Mouse (Mus musculus): ENCODE results near the gene Ccdc180. TPM values are rescaled to one million over a fixed set of nuclear protein-coding genes. Genes with fewer than 3 reads are reported as not detected.

Gene Ccdc180
- total RNA-seq, 2 experiments from 2014 or later, result 0.09 TPM; not detected in 1

DNA sequence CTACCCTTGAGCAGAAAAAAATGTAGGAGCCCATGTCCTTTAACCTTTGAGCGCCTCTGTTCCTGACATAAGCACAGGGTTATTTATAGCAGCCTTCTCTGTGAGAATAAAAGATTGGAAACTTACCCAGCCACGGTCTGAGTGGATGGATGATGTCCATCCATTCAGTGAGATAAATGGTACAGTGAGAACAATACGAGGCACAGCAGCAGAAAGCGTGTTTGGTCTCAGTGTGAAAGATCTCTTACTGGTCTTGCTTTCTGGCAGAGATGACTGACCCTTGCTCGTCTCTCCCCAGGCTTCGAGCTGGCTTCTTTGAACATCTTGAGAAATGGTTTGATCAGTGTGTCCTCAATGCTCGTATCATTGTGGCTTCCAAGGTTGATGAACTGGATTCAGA, 27.0 kb downstream of the Ccdc180 start:
- intact Hi-C loops (cut with DNase I), result no loop called here
- DNase-seq (ENCODE audit: extremely low spot score in 1 of 2, low spot score in 2 of 2), result no peak
- Histone ChIP-seq H3K4me3 (no peak overlapping the region), H3K27ac (no peak overlapping the region)
- no peak for TF ChIP-seq CTCF (IDR thresholded peaks at IDR 0.05)

GRCm38 (mm10) chr4:45921663-45922435, 31.7 kb downstream of the Ccdc180 start:
- TF ChIP-seq CTCF (IDR thresholded peaks at IDR 0.05), result no peak
- Histone ChIP-seq H3K4me3 (no peak overlapping the region), H3K27ac (no peak overlapping the region)
- intact Hi-C loops (cut with DNase I), result no loop called here
- DNase-seq (ENCODE audit: extremely low spot score in 1 of 2, low spot score in 2 of 2), result no peak

DNA sequence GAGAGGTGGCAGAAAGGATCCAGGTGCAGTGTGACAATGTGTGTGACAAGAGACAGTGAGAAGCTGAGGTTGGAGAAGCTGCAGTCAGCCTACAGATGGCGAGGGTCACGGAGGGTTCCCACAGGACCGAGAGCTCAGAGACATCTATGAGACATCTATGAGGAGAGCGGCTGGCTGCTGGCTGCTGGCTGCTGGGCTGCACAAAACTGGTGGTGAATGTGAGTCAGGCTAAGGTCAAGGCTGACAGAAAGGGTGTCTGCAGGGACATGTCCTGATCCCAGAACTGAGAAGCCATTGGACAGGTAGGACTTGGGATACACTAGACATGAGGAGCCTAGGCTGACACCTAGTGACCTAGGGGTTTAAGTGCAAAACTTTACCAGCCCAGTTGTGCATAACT, 33.9 kb downstream of the Ccdc180 start:
- no peak for TF ChIP-seq CTCF (IDR thresholded peaks at IDR 0.05)
- H3K4me3 ChIP-seq, result no peak overlapping the region
- intact Hi-C loops (cut with DNase I), result no loop called here
- no peak for DNase-seq (ENCODE audit: extremely low spot score in 1 of 2, low spot score in 2 of 2)
- no peak overlapping the region for H3K27ac ChIP-seq

DNA sequence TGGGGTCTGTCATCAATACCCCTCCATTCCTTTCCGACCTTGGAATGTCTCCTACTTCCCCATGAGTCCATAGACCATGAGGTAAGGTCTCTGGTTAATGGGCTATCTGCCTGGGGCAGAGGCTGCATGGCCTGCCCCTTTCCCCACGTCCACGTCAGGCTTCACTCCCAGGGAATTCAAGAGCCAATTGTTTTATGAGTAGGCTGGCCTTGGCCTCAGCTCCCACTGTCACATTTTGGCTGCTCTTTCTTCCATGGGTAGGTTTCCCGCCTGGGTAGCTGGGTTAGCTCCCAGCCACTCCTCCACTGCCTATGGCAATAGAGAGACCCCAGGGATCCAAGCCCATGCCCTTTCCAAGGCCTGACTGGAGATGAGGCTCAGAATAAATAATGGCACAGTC, 38.5 kb downstream of the Ccdc180 start:
- Histone ChIP-seq H3K4me3 (no peak overlapping the region), H3K27ac (no peak overlapping the region)
- intact Hi-C loops (cut with DNase I), result no loop called here
- TF ChIP-seq CTCF (IDR thresholded peaks at IDR 0.05), result no peak
- DNase-seq (ENCODE audit: extremely low spot score in 1 of 2, low spot score in 2 of 2), result no peak

- TF ChIP-seq CTCF (IDR thresholded peaks at IDR 0.05), result peak; percentile 83
- Histone ChIP-seq H3K27ac (no peak overlapping the region), H3K4me3 (no peak overlapping the region)
- peak; percentile 27 to 36 for DNase-seq (ENCODE audit: extremely low spot score in 1 of 2, low spot score in 2 of 2)
- intact Hi-C loops (cut with DNase I), result loop anchor here (1.0 to 5.0 kb wide), 2 partner anchors 86 to 185 kb away; no protein-coding TSS in a partner anchor
Observed at GRCm38 (mm10) chr4:45941628-45942044, 51.5 kb downstream of the Ccdc180 start.

DNA sequence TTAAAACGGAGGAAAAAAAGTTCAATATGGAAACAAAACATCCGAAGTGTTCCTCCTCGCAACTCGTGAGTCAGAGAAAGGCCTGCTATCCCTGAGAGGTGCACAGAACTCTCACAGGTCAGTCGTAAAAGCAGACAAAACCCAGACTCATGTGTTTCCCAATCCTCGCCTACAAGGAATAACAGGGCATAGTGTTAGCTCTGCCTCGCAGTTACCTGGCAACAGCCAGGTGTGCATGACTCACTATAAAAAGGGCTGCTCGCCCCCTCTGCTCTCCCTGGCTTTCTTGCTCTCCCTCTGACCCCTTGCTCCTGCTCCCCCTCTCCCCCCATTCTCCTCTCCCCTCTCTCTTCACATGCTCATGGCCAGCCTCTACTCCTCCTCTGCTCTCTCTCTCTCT, 57.6 kb downstream of the Ccdc180 start:
- Histone ChIP-seq H3K4me3 (no peak overlapping the region), H3K27ac (no peak overlapping the region)
- no peak for TF ChIP-seq CTCF (IDR thresholded peaks at IDR 0.05)
- intact Hi-C loops (cut with DNase I), result no loop called here
- no peak for DNase-seq (ENCODE audit: extremely low spot score in 1 of 2, low spot score in 2 of 2)

DNA sequence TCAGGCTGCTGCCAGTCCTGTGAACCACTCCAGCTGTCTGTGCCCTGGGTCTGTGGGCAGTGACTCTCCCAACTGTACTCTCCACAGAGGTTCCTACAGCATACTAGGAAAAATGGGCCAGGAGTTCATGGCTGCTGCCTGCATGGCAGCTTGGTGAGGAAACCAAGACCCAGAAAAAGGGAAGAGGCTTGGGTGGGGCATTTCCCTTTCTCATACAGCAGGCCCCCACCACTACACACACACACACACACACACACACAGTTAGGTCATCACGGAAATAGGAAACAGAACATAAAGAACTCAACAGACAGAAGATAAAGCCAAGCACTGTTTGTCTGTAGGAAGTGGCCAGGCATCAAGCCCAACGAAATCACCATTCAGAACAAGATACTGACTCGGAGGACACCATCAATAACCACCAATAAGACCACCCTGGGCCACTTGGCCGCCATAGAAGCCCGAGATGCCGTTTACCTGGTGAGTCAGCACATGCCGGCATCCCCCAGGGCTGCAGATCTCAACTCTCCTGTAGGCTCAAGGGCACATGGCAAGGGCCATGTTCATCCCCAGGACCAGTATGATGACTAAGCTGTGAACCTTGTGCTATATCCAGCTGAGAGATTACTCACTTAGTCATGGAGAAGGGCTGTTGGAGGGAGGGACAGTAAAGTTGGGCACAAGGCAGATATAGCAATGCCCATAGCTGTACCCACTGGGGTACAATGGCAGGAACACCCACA, 59.2 kb downstream of the Ccdc180 start:
- no peak for TF ChIP-seq CTCF (IDR thresholded peaks at IDR 0.05)

GRCm38 (mm10) chr4:45951830-45952229, 61.7 kb downstream of the Ccdc180 start:
- Histone ChIP-seq H3K4me3 (no peak overlapping the region), H3K27ac (no peak overlapping the region)
- no peak for DNase-seq (ENCODE audit: extremely low spot score in 1 of 2, low spot score in 2 of 2)
- intact Hi-C loops (cut with DNase I), result no loop called here
- no peak for TF ChIP-seq CTCF (IDR thresholded peaks at IDR 0.05)

More for the DNA sequence above, 59.2 kb downstream of the Ccdc180 start:
- Histone ChIP-seq H3K27ac (no peak overlapping the region), H3K4me3 (no peak overlapping the region)
- no peak for DNase-seq (ENCODE audit: extremely low spot score in 1 of 2, low spot score in 2 of 2)
- intact Hi-C loops (cut with DNase I), result no loop called here

DNA sequence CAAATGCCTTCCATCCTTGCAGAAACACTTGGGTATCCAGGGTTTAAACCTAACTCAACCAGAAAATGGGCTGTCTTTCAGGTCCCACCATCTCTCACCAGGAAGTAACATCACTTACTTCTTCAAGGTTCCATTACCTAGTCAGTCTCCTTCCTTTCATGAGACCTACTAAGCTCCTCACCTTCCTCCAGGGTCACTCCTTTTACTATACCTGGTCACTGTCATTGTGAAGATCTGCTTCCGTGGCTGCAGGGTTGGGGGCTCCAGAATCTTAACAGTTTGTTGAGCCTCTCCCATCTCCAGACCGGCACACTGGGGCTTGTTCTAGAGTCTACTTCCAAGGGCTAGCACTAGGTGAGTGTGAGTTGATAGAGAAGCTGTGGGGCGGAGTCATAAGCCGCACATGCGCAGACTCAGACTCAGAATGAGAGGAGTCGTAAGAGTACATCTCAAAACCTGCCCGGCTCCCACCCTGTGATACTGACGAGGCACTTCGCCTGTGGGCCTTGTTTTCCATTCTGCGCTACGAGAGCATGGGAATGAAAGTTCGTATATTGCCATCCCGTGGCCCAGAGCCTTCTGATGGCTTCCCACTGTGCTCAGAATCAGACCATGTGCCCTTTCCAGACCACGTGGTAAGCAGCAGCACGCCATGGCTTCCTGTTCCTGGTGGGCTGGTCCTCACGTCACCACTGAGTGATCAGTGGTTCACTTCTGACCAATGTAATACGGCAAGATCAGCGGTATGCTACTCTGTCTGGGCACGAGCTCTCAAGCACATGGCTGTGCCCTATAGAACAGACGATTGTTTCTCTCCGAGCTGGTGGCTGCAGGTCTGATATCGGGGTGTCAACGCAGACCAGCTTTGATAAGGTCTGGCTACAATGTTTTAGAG, 63.2 kb downstream of the Ccdc180 start:
- no peak for DNase-seq (ENCODE audit: extremely low spot score in 1 of 2, low spot score in 2 of 2)
- no peak for TF ChIP-seq CTCF (IDR thresholded peaks at IDR 0.05)
- no peak overlapping the region for H3K27ac ChIP-seq
- no peak overlapping the region for H3K4me3 ChIP-seq
- intact Hi-C loops (cut with DNase I), result no loop called here

GRCm38 (mm10) chr4:45955235-45955634, 65.1 kb downstream of the Ccdc180 start:
- H3K4me3 ChIP-seq, result no peak overlapping the region
- TF ChIP-seq CTCF (IDR thresholded peaks at IDR 0.05), result no peak
- intact Hi-C loops (cut with DNase I), result no loop called here
- no peak for DNase-seq (ENCODE audit: extremely low spot score in 1 of 2, low spot score in 2 of 2)
- H3K27ac ChIP-seq, result no peak overlapping the region

DNA sequence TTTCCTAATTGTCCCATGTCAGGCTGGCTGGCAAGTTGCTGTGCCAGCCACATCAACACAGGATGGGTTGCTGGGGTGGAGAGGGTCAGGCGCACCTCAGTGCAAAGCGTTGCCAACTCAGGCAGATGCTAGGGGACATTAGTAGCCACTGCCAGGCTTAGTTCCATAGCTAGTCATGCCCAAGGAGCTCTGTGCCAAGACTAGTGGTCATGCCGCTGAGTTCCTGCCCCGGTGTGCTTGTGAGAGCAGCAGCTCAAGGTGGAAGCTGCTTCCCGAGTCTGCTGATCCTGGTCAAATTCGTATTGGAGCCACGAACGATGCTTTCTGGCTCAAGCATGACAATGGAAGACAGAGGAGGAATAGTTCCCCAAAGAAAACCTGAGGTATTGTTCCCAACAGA, 66.0 kb downstream of the Ccdc180 start:
- TF ChIP-seq CTCF (IDR thresholded peaks at IDR 0.05), result no peak
- no peak overlapping the region for H3K4me3 ChIP-seq
- H3K27ac ChIP-seq, result no peak overlapping the region
- no peak for DNase-seq (ENCODE audit: extremely low spot score in 1 of 2, low spot score in 2 of 2)
- intact Hi-C loops (cut with DNase I), result no loop called here

- intact Hi-C loops (cut with DNase I), result no loop called here
- no peak for TF ChIP-seq CTCF (IDR thresholded peaks at IDR 0.05)
Observed at GRCm38 (mm10) chr4:45956706-45957105, 66.6 kb downstream of the Ccdc180 start.

More at GRCm38 (mm10) chr4:45956706-45957105, 66.6 kb downstream of the Ccdc180 start:
- no peak overlapping the region for H3K4me3 ChIP-seq
- no peak for DNase-seq (ENCODE audit: extremely low spot score in 1 of 2, low spot score in 2 of 2)
- H3K27ac ChIP-seq, result no peak overlapping the region

Data from left cerebral cortex, adult 2 months (tissue).